Mouse (Mus musculus) heart, postnatal 36 days (tissue): Measurements from ENCODE around the gene Tctex1d4. TPM values are rescaled to one million over a fixed set of nuclear protein-coding genes. Genes with fewer than 3 reads are reported as not detected.

Source experiments
- DNase-seq, 2 experiments: peaks; one replicate each; pipeline ENCODE4 v3.0.0; 2021 to 2022
- intact Hi-C: fragments of 180-260 bp; cut with DNase I; formaldehyde crosslinking; loops from one replicate; pipeline ENCODE4 v1.15.1; 2025
- total RNA-seq, 2 experiments: library from RNA; stranded (reverse); gene quantifications; 2 replicates each; pipeline ENCODE4 v1.2.3; 2021

Gene Tctex1d4
- total RNA-seq = not detected

- peak; percentile 28 to 30 for DNase-seq
- intact Hi-C loops = no loop called here
Observed at GRCm38 (mm10) chr4:117126675-117127290, at the start of gene Tctex1d4. Gene Tctex1d4, plus strand, starts transcription at chr4:117126794.

GRCm38 (mm10) chr4:117087948-117088640, 38.5 kb upstream of the Tctex1d4 start:
- intact Hi-C loops = no loop called here
- DNase-seq = no peak

GRCm38 (mm10) chr4:117090586-117090985, 36.0 kb upstream of the Tctex1d4 start:
- DNase-seq = no peak
- intact Hi-C loops = no loop called here

GRCm38 (mm10) chr4:117094626-117095361, 31.8 kb upstream of the Tctex1d4 start:
- intact Hi-C loops = no loop called here

GRCm38 (mm10) chr4:117095551-117096452, 30.8 kb upstream of the Tctex1d4 start, which contains the start of gene Ptch2:
Gene Ptch2, plus strand, starts transcription at chr4:117096075.
- peak; percentile 73 to 76 for DNase-seq
- intact Hi-C loops = no loop called here

More at GRCm38 (mm10) chr4:117094626-117095361, 31.8 kb upstream of the Tctex1d4 start:
- no peak for DNase-seq

- intact Hi-C loops = no loop called here
- peak; percentile 22 to 34 for DNase-seq
Observed at GRCm38 (mm10) chr4:117096666-117097065, 29.9 kb upstream of the Tctex1d4 start.

GRCm38 (mm10) chr4:117097969-117098763, 28.4 kb upstream of the Tctex1d4 start:
- DNase-seq = peak in 1 of 2 experiments; percentile 8
- intact Hi-C loops = no loop called here

- no peak for DNase-seq
- intact Hi-C loops = no loop called here
Observed at GRCm38 (mm10) chr4:117098764-117099036, 27.9 kb upstream of the Tctex1d4 start.

- no peak for DNase-seq
- intact Hi-C loops = loop anchor here (2.0 kb wide), 1 partner anchor 39 kb away; no protein-coding TSS in a partner anchor
Observed at GRCm38 (mm10) chr4:117100036-117100435, 26.6 kb upstream of the Tctex1d4 start.

GRCm38 (mm10) chr4:117101218-117101617, 25.4 kb upstream of the Tctex1d4 start:
- intact Hi-C loops = loop anchor here (2.0 kb wide), 1 partner anchor 38 kb away; no protein-coding TSS in a partner anchor
- peak; percentile 25 to 53 for DNase-seq

- intact Hi-C loops = no loop called here
- DNase-seq = no peak
Observed at GRCm38 (mm10) chr4:117104672-117105071, 21.9 kb upstream of the Tctex1d4 start.

GRCm38 (mm10) chr4:117105127-117105526, 21.5 kb upstream of the Tctex1d4 start:
- no peak for DNase-seq
- intact Hi-C loops = no loop called here

- DNase-seq = no peak
- intact Hi-C loops = no loop called here
Observed at GRCm38 (mm10) chr4:117107813-117108523, 18.6 kb upstream of the Tctex1d4 start.

GRCm38 (mm10) chr4:117108524-117108849, 18.1 kb upstream of the Tctex1d4 start:
- no peak for DNase-seq

GRCm38 (mm10) chr4:117109330-117109729, 17.3 kb upstream of the Tctex1d4 start:
- DNase-seq = no peak
- intact Hi-C loops = no loop called here

More at GRCm38 (mm10) chr4:117108524-117108849, 18.1 kb upstream of the Tctex1d4 start:
- intact Hi-C loops = no loop called here

GRCm38 (mm10) chr4:117110249-117110648, 16.3 kb upstream of the Tctex1d4 start:
- intact Hi-C loops = no loop called here
- DNase-seq = no peak

- DNase-seq = no peak
- intact Hi-C loops = no loop called here
Observed at GRCm38 (mm10) chr4:117110985-117111384, 15.6 kb upstream of the Tctex1d4 start.

GRCm38 (mm10) chr4:117113237-117113636, 13.4 kb upstream of the Tctex1d4 start:
- no peak for DNase-seq
- intact Hi-C loops = no loop called here

- DNase-seq = no peak
- intact Hi-C loops = no loop called here
Observed at GRCm38 (mm10) chr4:117115592-117115991, 11.0 kb upstream of the Tctex1d4 start.
